Mouse (Mus musculus): Measurements from ENCODE around the gene Sh3kbp1.

The Sh3kbp1 gene

DNA sequence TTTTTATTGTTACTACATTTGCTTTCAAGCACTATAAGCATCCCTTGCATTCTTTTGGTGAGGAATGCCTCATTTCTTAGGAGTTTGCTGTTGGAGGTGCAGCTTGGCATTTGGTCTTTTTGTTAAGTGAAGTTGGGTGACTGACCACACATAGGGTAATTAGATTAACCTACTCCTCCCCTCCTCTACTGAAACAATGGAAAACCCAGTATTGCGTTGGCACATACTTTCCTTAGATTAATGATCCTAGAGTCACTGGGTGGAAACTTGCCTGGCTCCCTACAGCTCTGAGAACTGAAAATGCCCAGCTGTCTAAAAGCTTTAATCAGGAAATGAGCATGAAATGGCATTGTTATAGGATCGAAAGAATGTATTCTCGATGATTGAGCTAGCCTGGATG lies 117.5 kb downstream of the Sh3kbp1 start:
- no peak for DNase-seq (ENCODE audit: low read depth)

DNA sequence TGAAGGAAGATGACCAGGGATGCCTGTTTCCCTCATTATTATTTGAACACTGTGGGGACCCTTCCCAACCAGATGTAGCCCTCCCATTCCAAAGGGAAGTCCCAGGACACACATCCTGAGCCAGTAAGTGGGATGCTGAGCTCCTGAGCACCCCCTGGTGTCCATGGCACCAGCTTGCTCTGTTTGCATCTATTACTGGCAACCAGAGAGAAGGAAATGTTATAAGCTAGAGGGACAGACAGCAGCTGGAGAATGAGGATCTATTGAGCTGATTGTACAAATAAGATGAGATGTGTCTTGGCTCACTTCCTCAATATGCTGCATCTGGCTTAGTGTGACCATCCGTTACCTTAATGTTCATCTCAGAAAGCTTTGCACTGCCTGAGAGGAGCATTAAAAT lies 124.8 kb downstream of the Sh3kbp1 start:
- peak; percentile 30 for DNase-seq (ENCODE audit: low read depth)

DNA sequence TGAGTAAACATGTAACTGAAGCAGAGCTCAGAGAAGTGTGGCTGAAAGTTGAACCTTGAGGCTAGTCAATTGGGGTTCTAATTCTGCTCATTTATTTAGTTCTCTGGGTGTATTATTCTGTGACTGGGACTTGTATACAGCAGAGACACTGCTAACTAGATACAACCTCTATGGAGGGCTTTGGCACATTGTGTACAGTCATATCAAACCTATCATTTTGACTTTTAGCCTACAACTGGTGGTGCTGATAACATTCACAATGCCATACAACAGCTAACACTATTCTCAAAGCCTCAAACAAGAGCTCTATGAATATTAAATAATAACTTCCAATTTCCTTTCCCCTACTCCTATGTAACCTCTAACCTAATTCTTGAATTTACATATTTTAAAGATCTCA lies 129.2 kb downstream of the Sh3kbp1 start:
- no peak for DNase-seq (ENCODE audit: low read depth)

DNA sequence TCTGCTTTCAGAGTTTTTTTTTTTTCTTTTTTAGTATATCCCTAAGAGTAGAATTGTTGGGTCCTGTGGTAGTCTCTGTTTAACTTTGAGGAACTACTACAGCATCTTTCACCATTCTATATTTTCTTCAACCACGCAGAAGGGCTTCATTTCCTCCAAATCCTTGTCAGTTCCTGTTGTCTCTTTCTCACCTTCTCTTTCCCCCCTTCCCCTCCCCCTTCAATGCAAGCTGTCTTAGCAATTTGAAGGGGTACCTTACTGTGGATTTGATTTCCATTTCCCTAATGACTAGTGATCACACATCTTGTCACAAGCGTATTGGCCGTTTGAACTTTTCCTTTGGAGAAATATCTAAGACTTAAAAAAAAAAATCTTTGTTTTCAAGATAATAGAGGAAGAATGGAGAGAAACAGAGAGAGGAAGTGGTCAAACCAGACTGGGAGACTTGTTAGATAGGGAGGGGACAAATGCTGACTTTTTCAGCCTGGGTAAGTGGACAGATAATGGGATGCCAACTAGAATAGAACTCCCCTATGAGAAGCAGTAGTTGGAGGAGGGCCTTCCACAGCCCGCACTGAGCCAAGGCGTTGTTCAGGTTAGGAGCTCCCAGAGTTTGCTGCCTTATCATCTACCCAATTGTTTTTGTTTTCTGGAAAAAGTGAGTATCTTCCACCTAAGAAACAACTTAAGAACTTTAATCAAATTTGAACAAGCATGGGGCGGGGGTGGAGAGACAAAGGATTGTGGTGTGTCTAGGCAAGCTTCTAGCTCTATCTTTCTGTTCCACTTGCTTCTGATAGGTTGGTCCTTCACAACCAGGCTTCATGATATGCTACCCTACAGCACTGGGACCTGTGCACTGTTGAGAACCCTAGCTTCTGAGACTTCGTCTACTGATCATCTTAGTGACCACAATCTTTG lies 130.1 kb downstream of the Sh3kbp1 start:
- DNase-seq (ENCODE audit: low read depth) = no peak

DNA sequence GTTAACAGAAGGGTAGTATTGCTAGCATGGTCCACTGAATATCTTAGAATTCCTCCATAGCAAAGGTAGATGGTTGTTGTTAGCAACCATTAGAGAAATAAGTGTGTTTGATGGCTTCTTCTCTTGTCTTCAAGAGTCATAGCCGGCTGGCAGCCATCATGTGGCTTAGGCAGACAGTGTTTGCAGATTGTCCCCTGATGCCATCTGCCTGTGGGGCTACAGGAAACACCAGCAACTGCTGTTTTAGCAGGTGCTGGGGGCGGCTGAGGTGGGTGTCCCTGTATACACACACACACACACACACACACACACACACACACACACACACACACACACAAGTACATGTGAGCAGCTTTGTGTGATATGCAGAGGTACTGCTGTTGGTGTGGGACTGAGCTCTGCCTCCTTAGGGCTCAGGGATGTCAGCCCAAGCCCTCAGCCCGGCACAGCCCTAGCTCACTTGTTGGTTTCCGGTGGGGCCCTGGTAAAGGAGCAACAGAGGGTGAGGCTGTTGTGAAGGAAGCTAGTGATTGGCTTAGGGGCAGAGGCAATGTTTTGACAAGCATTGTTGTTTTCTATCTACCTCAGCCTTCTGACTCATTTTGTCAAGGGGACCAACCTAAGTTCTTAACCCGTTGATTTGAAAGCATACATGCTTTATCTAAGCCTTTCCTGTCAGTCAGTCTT lies 130.9 kb downstream of the Sh3kbp1 start:
- peak; percentile 85 for DNase-seq (ENCODE audit: low read depth)

DNA sequence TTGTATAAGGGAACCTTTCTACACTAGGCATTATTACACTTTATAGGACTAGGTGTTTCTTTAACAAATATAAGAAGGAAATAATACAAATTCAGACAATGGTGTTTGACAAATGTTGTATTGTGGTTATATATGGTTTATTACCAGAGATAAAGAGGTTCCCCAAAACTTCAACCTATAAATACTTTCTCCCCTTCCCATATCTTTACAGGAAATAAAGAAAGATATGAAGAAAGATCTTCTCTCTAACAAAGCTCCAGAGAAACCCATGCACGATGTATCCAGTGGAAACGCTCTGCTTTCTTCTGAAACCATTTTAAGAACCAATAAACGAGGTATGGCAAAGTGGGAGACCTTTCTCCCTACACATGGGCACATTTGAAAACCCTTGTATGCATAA lies 136.7 kb downstream of the Sh3kbp1 start:
- no peak for DNase-seq (ENCODE audit: low read depth)

DNA sequence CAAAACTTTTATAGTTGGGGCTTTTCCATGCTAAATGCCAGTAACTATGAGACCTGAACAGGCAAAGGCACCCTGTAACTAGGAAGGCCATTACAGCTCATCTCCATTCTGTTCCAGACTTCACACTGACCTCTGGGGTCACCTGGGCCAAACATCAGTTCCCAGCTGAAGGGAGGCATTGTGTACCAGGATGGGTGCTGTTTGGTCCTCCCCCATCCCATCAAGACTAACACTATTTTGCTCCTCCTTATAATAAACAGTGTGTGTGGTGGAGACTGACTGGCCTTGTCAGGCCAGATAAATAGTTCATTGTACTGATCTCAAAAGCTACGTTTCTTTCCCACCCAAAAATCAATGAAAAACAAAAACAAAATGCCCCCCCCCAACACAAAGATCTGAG lies 138.8 kb downstream of the Sh3kbp1 start:
- DNase-seq (ENCODE audit: low read depth) = no peak

DNA sequence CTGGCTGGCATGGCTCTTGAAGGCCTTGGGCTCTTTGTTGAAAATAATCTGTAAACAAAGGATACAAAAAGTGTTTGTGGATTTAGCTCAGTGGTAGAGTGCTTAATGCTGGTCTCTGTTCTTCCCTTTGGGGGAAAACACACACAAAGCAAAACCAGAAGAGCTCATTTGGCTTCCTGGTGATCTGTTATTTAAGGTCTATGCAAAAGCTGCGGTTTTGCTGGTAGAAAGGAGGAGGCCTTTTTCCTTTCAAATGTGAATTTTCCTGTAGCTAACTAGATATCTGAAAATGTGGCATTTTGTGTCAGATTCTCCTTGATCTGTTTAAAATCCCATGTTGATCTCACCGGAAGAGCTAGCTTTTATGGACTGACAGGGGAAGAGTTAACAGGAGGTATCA lies 141.9 kb downstream of the Sh3kbp1 start:
- DNase-seq (ENCODE audit: low read depth) = peak; percentile 34

DNA sequence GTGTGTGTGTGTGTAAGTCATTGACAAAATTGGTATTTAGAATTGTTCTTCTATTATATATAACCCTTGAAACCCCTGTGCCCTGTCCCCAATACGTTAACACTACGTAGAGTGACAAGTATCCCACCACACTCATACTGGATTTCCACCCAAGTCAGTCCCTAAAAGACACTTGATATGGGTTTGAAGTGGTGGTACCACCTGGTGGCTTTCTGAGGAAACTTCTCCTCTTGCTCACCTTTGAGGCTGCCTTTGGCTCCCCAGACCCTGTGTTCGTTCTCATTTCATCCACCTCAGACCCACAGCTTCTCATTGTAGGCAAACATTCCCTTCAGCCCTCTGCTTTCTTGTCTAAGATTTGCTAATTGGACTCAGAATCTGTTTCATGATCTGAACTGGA lies 142.7 kb downstream of the Sh3kbp1 start:
- peak; percentile 43 for DNase-seq (ENCODE audit: low read depth)

DNA sequence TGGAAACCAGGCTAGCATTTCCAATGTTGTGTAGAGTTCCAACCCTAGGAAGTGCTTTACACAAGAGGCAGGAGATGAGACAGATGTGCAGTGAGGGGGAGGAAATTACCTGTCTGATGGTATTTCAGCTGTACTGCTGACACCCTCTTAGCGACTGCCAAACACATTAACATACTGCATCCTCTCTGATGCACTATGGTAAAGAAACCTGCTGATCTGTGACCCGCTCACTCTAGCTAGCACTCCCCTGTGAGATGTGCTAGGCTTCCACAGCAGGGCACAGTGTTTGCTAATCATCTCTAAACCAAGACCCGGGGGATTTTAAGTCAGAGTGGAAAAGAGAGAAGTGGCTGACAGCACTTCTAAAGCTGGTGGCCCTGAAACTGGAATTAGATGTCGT lies 145.1 kb downstream of the Sh3kbp1 start:
- DNase-seq (ENCODE audit: low read depth) = peak; percentile 10

DNA sequence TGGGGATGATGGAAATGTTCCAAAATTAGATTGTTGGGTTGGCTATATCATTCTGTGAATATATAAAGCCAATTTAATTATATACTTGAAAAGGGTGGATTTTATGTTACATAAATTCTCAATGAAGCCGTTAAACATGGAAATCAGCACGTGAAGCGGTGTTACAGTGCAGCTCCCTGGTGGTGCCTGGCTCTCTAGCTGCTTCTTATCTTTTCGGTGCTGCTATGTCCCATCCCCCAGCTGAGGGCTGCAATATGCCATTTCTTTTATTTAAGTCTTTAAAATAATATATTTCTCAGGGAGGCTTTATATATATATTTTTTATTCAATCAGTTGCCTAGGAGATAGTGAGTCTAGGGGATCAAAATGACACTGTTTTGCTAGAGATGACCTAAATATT lies 148.0 kb downstream of the Sh3kbp1 start:
- DNase-seq (ENCODE audit: low read depth) = no peak

DNA sequence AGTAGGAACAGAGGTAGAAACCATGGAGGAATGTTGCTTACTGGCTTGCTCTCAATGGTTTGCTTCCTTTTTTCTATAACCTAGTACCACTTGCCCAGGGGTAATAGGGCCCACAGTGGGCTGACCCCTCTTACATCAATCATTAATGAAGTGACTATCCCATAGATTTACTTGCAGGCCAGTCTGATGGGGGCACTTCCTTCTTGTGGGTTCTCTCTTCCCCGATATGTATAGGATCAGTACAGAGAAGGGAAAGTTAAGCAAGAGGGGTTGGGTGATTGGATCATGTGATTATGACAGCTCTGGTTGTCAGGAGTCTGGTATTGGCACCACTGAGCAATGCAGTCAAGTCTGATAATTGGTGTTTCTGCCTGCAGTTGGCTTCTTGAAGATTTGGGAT lies 151.7 kb downstream of the Sh3kbp1 start:
- no peak for DNase-seq (ENCODE audit: low read depth)

DNA sequence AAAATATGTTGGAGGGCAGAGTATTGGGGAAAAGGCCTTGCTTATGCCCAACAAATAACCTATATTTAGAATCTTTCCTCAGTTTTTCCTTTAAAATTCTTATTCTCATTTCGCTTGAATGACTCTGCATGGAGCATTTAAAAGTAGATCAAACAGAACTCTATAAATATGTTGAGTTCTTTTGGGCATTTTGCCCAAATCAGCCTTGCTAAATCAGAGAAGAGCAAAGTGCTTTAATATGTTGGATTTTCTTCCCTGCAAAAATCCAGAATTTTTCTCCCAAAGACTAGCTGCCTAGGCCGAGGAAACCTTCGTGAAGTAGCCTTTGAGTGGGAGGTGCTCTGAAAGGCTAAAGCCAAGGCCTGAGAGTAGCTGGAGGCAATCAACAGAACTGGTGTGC lies 163.4 kb downstream of the Sh3kbp1 start:
- no peak for DNase-seq (ENCODE audit: low read depth)

DNA sequence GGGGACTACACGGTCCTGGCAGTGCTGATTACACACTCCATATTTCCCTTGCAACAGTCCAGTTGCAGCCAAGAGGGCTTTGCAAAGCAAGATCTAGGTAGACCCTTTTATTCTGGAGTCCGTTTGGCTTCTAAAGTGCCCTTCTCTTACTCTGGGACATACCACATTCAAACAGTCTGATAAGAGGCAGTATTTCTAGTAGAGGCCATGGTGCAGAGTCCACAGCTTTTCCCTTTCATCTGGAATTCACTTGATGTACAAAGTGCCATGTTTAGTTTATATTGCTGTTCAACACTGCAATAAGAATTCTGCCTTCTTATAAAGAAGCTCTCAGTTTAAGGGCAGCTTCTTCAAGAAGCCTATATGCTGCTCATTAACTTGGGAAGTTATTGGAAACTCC lies 168.5 kb downstream of the Sh3kbp1 start:
- DNase-seq (ENCODE audit: low read depth) = no peak

DNA sequence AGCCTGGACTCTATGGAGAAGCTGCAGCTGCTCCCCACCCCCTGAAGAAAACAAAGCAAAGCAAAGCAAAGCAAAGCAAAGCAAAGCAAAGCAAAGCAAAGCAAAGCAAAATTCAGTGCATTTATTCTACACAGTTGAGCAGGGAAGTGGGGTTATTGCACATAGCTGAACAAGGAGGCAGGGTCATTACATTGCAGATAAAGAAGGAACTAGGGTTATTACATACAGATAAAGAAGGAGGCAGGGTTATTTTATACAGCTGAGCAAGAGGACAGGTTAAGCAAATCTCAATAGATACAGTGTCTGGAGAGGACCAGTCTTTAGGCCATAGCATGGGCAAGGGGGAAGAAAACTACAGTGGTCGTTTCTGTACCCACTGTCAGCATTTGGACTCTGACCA lies 177.3 kb downstream of the Sh3kbp1 start:
- no peak for DNase-seq (ENCODE audit: low read depth)

DNA sequence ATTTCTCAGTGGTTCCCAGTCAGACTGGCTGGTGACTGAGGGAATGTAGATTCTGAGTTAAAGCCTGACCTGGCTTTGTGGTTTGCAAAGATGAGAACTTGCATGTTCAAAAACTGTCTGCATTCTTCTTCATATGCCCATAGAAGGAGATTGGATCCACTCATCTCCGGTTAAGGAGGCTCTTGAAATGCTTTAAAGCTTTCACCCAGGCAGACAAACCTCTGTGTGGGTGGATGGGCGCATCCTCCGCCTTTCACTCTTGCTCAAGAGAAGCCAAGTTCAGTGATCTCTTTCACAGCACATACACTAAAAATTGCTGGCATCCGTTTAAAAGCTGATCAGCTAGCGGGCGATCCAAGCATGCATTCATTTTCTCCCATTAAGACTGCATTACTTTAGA lies 182.4 kb downstream of the Sh3kbp1 start:
- peak; percentile 76 for DNase-seq (ENCODE audit: low read depth)

DNA sequence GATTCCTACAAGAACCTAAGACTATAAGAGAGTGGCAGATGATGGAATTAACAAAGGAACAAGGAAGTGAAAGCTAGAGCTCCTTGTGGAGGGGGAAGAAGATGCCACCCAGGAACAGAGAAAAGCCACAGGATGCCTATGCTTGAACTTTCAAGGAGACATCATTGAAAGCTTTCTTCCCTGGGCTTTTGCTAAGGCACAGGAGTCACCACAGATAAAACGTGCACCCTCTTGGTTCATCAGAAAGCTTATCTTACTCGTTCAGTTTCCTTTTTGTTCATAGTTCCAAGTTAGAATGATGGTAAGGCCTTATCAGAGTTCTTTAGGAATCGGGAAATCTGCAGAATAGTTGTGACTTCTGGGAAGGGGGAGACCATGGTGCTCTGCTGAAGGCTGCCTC lies 183.4 kb downstream of the Sh3kbp1 start:
- no peak for DNase-seq (ENCODE audit: low read depth)

DNA sequence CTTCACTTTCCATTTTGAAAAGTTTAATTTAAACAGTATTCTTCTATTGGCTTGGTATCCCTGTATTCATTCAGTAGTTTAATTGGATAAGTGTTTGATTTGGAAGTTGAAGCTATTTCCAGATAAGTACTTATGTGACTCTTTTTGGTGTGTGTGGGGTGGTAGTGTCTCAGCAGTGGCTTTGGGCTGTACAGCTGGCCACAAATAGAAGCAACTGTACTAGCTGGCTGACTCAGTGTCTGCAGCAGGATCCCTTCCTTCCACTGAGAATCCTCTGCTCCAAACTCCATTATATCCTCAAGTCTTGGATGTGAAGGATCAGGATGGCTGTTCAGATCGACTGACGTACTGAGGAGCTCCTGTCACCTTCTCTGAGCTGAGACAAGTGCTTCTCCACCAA lies 190.4 kb downstream of the Sh3kbp1 start:
- DNase-seq (ENCODE audit: low read depth) = no peak

DNA sequence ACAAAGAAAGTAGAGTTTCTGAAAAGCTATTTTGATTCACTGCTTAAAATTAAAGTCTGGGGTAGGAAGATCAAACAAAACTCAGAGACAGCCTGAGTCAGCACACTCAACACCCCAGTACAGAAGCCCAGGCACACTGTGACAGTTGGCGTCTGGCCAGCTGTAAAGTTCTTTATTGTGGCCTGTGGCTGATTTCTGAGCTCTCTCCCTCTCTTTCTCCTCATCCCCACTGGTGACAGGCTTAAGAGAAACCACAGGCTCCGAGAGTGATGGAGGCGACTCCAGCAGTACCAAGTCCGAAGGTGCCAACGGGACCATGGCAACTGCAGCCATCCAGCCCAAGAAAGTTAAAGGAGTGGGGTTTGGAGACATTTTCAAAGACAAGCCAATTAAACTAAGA lies 201.1 kb downstream of the Sh3kbp1 start:
- DNase-seq (ENCODE audit: low read depth) = peak; percentile 78

DNA sequence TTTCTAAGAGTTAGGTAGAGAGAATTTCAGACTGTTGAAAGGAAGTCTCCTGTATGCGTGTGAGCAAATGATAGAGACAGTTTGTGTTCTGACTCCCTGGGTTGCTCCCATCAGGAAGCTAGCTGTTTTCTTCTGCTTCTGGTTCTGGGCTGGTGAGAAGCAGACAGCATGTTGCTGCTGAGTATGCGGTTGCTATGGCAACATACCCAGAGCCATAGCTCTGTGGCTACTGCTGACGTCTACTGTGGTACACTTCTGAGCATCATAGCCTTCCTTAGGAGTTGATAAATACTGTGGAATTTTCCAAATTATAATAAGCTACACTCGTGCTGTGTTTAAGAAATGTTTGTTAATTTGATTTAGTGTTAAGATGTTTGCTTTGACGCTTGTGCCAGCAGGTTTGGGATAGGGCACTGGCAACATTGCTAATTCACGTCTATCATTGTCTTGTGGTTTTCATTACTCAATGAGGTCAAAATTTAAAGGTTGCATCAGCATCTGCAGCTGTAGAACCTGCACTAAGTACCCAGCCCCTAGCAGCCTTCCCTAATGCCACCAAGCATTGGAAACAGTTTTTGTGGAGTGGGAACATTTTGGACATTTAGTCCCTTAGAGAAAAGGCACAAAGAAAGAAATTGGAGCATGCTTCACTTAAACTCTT lies 202.2 kb downstream of the Sh3kbp1 start:
- DNase-seq (ENCODE audit: low read depth) = peak; percentile 43

DNA sequence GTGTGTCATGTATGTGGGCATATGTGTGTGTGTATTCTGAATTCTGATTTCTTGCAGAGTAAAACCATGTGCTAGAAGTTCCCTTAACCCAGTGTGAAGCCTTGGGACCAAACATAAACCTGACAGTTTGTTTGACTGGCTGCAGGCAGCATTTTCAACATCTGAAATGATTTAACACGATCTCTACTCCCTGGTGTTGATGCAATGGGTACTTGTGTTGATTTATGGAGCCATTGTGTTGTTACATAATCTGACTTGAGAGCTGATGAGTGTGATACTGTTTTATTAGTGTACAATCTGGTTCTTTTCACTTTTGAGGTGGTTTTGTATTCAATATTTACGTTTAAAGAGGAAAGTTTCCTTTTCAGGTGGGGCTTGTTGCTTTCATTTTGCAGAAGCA lies 204.1 kb downstream of the Sh3kbp1 start:
- no peak for DNase-seq (ENCODE audit: low read depth)

DNA sequence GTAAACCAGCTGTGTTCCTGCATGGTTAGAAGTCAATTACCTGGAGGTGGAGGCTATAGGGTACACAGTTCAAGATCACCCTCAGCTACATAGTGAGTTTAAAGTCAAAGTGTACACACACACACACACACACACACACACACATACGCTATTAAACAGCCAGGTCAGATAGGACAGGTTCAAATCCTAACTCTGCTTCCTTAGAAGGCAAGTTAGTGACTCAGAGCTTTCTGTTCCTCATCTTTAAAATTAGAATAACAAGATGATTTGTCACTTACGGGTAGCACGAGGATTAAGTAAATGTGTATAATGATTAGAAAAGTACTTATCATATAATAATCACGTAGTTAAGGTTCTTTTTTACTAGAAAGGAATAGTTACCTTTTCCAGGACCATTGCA lies 208.2 kb downstream of the Sh3kbp1 start:
- DNase-seq (ENCODE audit: low read depth) = no peak

DNA sequence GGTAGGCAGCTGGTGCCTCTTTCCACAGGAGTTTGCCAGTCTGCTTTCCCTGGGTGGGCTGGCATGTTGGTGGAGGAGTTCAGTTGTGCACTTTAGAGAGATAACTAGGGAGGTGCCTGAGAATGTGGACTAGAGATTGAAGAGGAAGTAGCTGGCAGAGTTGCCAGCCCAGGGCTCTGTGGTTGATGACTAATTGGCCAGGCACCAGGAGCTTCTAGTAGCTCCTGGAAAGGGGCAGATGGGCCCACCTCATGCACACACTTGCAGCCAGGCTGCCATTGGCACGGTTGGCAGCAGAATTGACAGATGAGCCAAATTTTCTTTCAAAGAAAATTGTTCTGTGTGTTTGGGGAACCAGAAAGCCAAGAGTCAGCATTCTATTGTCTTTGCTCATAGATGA lies 210.3 kb downstream of the Sh3kbp1 start:
- no peak for DNase-seq (ENCODE audit: low read depth)

Data from naive thymus-derived CD4-positive, alpha-beta T cell, adult 2 months (primary cell).